Mouse (Mus musculus): ENCODE measurements at regions not wholly inside any gene's neighbourhood (a gene's known extent, or its start where the extent isn't known, plus 50 kb on each side); places are given as distances from the start of the nearest gene placed in this dataset.

DNA sequence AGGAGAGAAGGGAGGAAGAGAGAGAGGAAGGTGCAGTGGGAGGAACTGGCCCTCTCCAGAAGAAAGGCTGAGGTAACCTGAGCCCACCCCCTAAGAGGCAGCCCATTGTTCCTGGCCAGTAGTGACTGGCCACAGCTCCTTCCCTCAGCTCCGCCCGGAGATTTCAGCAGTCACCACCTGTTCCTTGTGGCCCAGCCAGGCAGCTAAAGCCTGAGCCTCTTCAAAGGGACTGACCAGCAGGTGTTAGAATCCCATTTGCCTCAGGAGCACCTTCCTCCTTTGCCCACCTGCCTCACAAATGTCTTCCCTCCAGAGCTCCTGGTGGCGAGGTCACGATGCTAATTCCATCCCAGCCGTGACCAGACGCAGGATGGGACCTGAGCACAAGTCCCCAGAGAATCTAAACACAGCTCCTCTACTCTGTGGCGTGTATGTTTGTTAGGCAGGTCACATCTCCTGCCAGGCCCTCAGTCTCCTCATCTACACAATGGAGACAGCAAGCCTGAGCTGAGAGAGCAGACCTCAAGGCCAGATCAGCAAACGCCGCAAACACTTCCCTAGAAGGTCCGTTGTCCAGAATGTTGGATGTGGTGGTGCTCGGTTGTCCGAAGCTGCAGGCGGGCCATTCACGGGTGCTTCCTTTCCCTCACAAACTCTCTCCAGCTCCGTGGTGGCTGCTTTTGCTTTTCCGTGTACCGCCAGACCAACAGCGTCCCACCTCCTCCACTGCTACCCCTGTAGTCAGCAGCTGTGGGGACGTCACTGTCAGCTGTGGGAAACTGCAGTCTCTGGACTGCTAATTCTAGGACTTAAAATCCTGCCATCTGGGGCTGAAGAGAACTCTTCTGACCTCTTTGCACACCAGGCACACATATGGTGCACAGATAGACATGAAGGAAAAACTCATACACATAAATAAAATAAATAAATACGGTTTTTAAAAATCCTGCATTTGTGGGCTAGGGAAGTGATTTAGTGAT lies 145.8 kb upstream of the Rad23b start:
- DNase-seq (ENCODE audit: low spot score in 2 of 2) = no peak

DNA sequence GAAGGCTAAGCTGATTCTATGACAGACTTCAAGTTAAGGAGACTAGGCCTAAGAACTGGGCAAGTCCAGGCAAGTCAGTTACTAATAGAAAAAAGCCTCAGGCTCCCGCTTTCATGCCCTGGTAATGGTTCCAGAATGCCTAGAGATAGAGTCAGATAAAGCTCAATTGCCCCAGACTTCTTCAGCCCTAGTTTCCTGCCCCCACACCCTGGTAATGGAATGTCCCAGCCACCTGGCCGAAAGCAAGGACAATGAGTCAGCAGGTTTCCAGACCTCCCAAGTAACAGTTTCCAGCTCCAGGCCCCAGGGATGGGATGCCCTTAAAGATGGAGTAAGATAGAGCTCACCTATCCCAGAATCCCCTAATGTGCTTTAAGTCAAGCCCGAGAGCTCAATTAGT lies 143.6 kb upstream of the Rad23b start:
- DNase-seq (ENCODE audit: low spot score in 2 of 2) = no peak

GRCm38 (mm10) chr4:55207749-55208385 lies 142.0 kb upstream of the Rad23b start:
- DNase-seq (ENCODE audit: low spot score in 2 of 2) = no peak

GRCm38 (mm10) chr4:55208386-55209345 lies 141.2 kb upstream of the Rad23b start:
- DNase-seq (ENCODE audit: low spot score in 2 of 2) = no peak

DNA sequence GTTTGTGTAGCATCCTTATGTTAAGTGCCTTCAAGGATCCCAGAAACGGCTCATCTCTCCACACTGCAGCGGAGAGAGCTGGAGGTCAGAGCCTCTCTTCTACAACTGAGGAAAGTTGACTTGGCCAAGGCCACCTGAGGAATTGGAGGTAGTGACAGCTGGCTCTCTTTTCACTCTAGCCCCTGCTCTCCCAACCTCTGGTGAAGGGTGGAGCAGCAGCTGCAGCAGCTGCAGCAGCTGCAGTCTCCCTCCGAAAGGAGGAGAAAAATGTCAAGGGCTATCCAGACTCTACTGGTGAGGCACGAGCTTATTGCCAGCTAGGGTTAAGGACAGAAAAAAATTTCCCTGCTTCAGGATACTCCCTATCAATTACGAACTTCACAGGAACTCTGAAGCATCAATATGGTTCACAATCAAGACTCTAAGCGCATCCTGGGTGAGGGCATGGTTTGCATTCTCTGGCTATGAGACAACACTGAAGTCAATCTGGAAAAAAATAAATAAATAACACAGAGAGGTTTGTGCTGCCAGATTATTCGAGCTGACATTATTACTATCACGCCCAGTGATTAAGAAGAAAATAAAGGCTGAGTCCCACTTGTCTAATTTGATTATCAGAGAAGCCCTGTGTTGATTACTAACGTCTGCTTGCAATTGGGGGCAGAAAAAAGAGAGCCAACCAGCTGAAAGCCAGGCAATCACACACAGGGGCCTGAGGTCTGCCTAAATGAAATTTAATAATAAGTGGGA lies 134.2 kb upstream of the Rad23b start:
- DNase-seq (ENCODE audit: low spot score in 2 of 2) = no peak

- DNase-seq (ENCODE audit: low spot score in 2 of 2) = no peak
Measured at GRCm38 (mm10) chr4:55216175-55216545, 133.7 kb upstream of the Rad23b start.

DNA sequence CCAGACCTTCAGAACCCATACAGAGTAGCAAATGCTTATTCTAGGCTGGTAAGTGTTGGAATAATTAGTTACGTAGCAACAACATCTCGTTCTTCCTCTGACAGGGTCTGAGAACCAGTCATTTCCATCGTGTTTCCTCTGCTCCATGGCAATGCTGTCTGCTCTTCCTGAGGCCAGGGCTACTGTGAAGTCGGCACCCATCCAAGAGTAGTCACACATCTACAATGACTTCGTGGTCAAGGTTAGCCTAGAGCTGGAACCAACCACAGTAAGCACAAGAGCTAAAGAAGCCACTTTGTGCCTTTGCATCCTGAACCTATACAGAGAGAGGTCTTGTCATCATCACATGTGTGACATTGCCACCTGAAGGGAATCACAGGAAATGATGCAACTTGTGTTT lies 124.1 kb upstream of the Rad23b start:
- no peak for DNase-seq (ENCODE audit: low spot score in 2 of 2)

- peak in 1 of 2 experiments; percentile 44 for DNase-seq (ENCODE audit: low spot score in 2 of 2)
Measured at GRCm38 (mm10) chr4:55227394-55227793, 122.4 kb upstream of the Rad23b start.

DNA sequence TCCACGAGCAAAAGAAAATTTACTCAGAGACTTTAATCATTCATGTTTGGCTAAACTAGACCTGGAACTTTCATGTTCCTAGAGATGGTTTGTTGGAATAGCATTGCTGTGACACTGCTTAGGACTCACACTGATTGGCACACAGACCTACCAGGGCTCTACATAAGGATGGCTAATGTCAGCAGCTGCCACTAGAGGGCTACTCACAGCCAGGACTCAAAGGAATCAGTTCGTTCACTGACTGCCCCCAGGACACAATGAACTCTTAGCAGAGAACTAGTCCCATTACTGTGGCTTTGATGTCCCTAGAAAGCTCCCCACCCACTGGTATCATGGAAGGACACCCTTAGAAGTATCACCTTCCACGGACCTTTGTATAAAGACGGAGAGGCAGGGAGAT lies 118.3 kb upstream of the Rad23b start:
- peak in 1 of 2 experiments; percentile 31 for DNase-seq (ENCODE audit: low spot score in 2 of 2)

GRCm38 (mm10) chr4:55237856-55238255 lies 112.0 kb upstream of the Rad23b start:
- DNase-seq (ENCODE audit: low spot score in 2 of 2) = no peak

GRCm38 (mm10) chr4:55240450-55240849 lies 109.4 kb upstream of the Rad23b start:
- DNase-seq (ENCODE audit: low spot score in 2 of 2) = peak; percentile 59 to 84

- DNase-seq (ENCODE audit: low spot score in 2 of 2) = no peak
Measured at GRCm38 (mm10) chr4:55242331-55242730, 107.5 kb upstream of the Rad23b start.

- DNase-seq (ENCODE audit: low spot score in 2 of 2) = no peak
Measured at GRCm38 (mm10) chr4:55243091-55244058, 106.5 kb upstream of the Rad23b start.

DNA sequence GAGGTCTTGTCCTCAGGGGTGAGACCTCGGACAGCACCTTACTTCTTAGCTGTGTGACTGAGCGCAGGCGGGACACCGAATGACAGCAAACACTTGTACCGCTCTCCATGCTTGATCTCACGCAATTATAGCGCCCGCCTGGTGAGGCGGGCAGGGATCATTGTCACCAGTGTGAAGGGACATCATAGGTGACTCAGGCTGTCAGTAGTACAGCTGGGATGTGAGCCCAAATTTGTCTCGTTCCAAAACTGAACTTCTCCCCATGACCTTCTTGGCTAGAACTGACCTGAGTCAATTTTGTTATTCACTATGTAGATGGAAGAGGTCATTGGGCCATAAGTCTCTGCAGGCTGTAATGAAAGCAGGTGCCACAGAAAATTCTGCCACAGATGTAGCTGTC lies 104.1 kb upstream of the Rad23b start:
- DNase-seq (ENCODE audit: low spot score in 2 of 2) = no peak

- no peak for DNase-seq (ENCODE audit: low spot score in 2 of 2)
Measured at GRCm38 (mm10) chr4:55250334-55250733, 99.5 kb upstream of the Rad23b start.

DNA sequence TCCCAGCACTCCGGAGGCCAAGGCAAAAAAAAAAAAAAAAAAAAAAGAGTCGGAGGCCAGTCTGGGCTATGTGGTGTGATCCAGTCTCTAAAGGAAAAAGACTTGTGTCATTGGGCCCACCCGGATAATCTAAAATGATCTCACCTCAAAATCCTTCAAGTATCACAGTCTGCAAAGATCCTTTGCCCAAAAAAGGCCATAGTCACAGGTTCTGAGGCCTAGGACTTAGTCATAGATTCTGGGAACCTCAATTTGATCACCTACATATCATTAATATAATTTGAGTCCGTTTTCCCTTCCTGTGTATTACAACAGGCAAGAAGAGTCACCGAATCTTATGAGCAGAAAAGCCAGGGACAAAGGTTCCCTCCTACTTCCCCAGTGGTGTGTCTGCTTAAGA lies 98.3 kb upstream of the Rad23b start:
- no peak for DNase-seq (ENCODE audit: low spot score in 2 of 2)

DNA sequence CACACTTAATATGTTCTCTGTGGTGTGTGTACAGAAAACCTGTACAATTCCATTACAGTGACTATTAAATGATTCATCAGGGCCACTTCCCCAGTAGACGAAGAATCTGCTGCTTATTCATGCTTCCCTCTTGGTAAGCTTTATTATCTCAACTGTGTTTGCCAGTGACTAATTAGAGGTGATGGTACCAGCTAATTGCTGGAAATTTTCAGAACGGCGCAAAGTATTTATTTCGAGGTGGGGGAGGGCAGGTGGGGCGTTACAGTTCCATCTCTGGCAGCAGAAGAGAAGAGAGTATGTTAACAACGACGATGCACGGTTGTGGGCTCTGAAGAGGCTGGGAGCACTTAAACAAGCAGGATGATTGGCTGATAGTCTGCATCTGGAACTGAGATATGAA lies 96.1 kb upstream of the Rad23b start:
- no peak for DNase-seq (ENCODE audit: low spot score in 2 of 2)

- DNase-seq (ENCODE audit: low spot score in 2 of 2) = no peak
Measured at GRCm38 (mm10) chr4:55271965-55272630, 77.7 kb upstream of the Rad23b start.

Data from layer of hippocampus, adult 18-20 months (tissue).